Mouse (Mus musculus) adrenal gland, adult 2 months (tissue): ENCODE measurements at regions not wholly inside any gene's neighbourhood (a gene's known extent, or its start where the extent isn't known, plus 50 kb on each side); places are given as distances from the start of the nearest gene placed in this dataset.
A peak's percentile ranks its signal among the peaks of the same experiment; 100 is the strongest.
"Not testable (repeated sequence)": the region's sequence is repeated elsewhere in the genome, so short reads cannot be mapped to it uniquely, and the experiment has no call there.

Source experiments
- DNase-seq: peaks from one replicate; pipeline ENCODE4 v3.0.0; 2021

DNA sequence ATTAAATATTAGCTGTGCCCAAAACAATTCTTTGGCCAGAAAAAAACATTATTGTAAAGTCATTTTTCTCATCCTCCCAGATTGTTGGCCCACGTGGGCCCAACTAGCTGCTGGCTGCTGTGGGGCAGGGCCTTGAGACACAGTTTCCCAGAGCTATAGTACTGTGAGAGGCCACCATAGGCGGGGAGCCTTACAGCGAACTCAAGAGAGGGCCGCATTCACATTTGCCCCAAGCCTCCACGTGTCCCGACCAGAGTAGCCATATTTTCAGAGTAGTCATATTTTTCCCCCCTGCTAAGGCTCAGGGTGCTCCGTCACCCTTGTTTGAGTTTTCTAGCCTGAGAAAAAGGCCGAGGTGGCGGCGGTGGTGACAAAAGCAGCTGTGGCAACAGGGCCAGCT lies 826.3 kb downstream of the Dad1 start:
- DNase-seq: not testable (repeated sequence)

DNA sequence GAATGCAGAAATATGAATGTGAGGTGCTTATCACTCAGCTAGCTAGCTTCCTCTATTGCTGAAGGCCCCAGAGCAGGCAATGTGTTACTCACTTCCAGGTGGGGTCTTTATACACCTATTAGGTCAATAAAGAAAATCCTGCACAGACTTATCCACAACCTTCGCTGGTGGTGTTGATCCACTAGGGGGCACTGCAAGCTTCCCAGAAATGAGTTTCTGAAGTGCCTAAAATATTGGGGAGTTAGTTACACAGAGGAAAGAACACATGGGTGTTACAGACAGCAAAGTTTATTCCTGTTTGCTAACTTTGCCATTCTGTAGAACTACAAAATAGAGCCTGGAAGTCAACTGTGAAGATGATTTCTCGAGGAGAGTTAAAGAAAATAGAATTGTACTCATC lies 836.9 kb downstream of the Dad1 start:
- not testable (repeated sequence) for DNase-seq

DNA sequence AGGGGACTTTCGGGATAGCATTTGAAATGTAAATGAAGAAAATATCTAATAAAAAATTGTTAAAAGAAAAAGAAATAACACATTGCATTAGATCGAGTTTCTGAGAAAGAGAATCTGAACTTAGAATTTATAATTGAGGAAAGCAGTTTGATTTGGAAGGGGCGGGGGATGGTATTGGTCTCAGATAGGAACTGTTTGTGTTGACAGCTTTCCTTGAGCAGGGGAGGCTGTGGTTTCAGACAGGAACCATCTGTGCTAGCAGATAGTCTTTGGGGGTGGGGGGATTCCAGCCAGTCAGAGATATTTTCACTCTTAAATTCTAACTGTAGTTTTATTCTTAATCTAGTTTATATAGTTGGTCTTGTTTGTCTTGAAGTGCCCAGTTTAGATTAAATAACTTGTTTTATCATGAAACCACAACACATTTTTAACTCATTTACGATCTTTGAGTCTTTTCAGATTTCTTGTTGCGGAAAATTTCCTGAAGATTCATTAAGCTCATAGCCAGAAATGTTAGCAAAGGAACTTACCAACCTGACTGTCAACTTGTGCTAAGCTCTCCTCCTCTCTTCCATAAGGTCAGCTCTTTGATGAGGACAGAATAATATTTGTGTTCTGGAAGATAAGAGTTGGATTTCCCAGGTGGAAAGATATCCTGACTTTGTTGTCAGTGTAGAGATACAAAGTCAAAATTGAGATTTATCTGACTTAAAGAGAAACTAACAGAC lies 846.2 kb downstream of the Dad1 start:
- DNase-seq: not testable (repeated sequence)

DNA sequence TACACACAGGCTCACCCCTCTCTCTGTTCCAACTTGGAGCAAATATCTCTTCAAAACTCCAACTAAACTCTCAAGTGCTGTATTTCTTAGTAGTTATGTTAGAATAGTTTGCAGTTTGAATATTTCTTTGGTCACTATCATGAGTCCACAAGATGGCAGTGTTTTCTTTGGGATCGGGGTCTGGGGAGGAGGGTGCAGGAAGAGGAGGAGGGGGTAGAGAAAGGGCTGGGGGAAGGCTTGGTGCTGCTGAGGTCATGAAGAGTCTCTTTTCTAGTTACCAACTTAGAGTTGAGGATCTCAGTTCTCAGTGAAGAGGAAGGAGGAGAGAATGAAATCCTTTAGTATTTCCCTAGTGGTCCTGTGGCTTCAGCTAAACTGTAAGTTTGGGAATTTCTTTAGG lies 863.6 kb downstream of the Dad1 start:
- not testable (repeated sequence) for DNase-seq

DNA sequence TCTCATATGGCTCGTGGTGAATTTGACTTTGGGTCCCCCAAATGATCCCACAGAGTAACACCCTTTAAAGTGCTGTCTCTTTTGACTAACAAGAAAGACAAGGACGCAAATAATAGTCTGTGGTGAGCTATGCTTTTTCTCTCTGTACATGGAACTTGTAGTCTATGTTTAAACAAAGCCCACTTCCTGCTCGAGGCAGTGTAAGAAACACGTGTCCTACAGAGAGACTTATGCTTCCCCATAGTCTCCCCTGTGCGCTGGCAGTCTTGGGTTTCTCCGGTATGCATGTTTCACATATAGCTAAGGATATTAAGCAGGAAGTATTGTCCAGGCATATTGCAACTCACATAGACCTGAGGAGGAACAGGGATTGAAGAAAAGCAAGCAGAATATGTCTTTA lies 879.0 kb upstream of the Olfr1507 start:
- not testable (repeated sequence) for DNase-seq

DNA sequence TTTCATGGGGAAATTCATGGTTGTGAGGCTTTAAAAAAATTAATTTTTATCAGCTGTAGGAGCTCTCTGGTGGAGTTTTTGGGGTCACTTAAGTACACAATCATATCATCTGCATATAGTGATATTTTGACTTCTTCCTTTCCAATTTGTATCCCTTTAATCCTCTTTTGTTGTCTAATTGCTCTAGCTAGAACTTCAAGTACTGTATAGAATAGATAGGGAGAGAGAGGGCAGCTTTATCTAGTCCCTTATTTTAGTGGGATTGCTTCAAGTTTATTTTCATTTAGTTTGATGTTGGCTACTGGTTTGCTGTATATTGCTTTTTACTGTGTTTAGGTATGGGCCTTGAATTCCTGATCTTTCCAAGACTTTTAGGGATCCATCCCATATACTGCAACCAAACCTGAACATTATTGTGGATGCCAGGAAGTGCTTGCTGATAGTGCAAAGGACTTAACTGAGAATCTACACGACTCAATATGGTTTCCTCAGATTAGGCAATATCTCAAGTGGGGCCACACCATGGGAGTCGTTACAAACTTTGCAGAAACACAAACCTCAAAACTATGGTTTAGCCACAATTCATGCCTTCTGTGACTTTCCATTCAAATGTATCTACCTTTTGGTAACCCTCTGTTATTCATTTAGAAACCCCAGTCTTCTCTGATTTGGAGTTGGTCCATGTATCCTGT lies 878.4 kb upstream of the Olfr1507 start:
- DNase-seq: not testable (repeated sequence)

DNA sequence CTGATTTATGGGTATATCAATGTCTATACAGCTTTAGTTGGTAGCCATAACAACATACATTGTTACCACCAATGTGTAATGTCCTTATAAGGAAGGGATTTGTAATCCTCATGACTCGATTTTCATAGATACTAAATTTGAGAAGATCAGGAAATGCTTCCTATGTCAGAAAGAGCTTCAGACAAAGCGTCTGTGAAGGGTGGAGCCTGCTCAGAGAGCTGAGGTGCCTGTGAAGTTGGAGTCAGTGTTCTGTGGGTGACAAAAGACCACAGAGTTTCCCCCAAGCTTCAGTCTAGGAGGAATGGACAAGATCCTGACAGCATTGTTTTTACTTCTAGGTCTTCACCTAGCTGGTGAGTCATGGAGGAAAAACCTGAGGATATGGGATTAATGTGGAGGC lies 874.2 kb upstream of the Olfr1507 start:
- DNase-seq: no peak

DNA sequence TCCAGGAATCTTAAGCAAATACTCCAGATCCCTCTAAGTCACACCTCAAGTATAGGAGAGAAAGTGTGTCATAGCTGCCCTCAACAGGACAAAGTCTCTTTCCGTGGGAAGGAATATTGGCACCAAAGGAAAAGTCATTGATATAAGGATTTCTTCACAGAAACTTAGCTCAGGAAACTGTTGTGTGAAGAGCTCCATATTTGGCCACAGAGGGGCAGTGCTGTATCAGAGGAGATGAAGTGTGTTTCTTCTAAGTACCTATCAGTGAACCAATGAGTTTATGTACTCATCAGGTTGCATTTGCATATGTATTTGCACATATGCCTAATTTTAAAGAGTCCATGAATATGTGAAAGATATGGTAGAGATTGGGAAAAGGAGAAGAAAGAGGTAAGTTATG lies 871.9 kb upstream of the Olfr1507 start:
- not testable (repeated sequence) for DNase-seq

DNA sequence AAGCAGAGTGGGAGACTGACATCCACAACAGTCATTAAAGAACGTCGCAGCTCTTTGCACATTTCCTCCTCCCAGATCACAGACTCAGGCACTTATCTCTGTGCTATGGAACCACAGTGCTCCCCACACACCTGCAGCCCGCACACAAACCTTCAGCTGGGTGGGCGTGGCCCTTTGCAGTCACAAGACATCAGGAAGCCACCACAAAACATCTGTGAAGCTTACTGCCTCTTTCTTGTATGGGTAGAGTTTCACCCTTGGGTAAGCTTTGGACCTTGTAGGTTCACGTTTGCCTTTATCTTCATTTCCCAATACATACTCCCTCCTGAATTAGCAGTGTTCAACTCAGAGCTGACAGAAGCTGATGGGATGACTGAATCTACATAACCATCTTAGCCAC lies 868.4 kb upstream of the Olfr1507 start:
- DNase-seq: not testable (repeated sequence)

DNA sequence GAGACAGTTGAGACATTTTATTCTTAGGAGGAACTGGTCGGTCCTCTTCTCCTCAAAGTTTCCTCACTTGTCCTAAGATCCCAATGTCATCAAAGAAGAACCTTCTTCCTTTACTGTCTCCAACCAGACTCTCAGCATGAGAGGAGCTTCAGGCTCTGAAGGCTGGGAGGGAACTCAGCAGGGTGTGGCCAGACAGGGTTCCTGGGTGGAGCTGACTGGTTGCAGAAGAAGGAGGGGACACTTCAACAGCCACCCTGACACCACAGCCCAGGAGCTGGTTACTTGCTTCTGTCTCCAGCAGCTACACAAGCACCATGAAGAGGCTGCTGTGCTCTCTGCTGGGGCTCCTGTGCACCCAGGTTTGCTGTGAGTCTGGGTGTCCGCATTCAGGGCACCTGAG lies 866.5 kb upstream of the Olfr1507 start:
- DNase-seq: not testable (repeated sequence)

DNA sequence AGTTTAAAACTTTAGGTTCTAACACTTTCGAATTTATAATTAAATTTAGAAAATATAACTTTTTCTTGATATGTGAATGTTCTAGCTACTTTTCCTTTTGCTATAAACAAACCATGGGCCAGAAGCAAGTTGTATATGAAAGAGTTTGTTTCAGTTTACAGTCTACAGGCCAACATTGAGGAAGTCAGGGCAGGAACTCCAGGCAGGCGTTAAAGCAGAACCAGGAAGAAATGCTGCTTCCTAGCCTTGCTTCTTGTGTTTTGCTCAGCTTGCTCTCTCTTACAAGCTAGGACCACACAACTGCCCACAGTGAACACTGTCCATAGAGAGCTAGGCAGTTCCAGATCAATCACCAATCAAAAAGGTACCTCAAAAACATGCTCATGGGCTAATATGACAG lies 861.9 kb upstream of the Olfr1507 start:
- not testable (repeated sequence) for DNase-seq

DNA sequence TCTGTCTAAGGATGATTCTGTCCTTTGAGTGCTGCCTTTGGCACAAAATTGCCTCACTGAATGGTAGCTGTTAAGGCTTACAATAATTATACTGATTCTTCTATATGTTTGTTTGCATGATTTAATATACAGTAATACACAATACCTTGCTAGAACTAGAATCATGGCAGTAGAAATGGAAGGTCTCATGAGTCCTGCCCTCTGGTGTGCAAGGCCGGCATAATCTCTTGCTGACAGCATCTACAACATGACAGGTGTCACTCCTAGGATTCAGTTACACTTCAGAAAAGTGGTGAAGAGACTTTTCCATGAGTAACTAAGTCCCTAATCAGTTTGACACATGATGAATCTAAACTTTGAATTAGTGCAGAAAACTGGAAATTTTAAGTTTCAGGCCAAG lies 861.2 kb upstream of the Olfr1507 start:
- DNase-seq: not testable (repeated sequence)

DNA sequence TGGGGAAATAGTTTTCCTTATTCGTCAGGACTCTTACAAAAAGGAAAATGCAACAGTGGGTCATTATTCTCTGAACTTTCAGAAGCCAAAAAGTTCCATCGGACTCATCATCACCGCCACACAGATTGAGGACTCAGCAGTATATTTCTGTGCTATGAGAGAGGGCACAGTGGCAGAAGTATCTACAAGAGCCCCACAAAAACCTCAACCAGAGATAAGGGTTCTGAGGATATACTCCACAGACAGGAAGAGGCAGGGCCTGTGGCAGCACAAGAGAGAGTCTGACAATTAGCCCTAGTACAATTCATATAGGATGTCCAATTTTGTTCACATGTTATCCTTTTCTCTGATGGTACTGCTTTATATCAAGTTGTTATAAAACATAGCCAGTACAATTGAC lies 855.9 kb upstream of the Olfr1507 start:
- DNase-seq: not testable (repeated sequence)

DNA sequence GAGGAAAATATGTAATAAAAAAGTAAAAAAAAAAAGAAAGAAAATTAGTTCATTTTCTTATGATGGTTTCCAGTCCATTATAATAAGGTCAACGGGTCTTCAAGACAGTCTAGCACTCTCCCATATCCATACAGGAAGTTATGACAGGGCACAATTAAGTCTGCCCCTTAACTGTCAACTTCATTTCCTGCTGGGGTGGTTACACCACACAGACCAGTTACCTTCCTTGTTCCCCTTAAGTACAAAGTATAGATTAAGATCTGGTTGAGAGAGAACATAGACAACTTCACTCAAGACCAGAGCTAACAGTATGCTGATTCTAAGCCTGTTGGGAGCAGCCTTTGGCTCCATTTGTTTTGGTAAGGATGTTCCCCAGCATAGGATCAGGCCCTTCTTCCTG lies 855.2 kb upstream of the Olfr1507 start:
- not testable (repeated sequence) for DNase-seq

DNA sequence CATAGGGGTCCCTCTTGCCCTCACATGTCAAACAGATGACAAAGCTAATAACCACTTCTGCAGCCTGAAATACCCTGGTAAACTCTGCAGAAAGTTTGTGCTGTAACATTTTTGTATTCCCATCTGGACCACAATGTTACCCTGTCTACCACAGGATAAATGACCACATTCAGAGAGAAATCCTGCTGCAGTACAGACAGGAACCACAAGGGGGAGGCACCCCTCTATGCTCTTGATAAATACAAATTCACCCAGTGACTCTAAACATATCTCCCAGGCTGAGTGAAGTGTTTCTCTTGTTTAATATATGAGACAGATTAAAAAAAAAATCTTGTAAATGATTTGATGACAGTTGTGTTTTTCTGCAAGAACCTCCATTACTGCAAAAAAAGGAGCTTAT lies 853.6 kb upstream of the Olfr1507 start:
- not testable (repeated sequence) for DNase-seq

DNA sequence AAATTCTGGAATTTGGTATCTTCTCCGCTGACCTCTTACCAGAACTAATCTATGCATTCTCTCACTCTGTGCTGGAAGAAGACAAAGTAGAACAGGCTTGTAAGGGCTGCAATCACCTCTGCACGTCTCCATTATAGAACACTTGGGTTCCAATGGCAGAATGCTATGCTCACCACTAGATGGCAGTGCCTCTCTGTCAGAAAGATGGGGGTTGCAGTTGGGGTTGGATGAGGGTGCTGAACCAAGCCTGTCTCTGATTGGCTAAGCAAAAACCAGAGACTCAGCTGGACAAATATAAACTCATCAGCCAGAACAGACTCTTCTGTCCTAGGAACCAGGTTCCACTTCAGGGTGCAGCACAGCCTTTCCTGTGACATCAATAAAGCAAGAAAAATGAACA lies 850.0 kb upstream of the Olfr1507 start:
- DNase-seq: peak; percentile 1

DNA sequence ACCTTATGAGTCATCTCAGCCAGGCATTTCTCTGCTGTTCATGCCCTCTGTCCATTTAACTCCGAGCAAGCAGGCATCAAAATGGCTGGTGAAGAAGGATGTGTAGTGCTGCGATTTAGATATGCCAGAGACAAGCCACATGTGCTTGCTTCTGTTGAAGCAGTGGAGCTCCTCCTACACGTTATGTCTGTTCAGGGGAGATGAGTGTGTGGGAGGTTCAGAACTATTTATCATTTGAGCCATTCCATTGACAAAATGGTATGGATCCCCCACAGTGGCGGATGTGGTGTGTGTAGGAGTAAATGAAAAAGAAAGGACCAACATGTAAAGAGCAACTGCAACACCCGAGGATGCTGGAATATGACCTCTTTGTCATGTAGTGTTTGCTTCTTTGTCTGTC lies 848.3 kb upstream of the Olfr1507 start:
- DNase-seq: not testable (repeated sequence)

DNA sequence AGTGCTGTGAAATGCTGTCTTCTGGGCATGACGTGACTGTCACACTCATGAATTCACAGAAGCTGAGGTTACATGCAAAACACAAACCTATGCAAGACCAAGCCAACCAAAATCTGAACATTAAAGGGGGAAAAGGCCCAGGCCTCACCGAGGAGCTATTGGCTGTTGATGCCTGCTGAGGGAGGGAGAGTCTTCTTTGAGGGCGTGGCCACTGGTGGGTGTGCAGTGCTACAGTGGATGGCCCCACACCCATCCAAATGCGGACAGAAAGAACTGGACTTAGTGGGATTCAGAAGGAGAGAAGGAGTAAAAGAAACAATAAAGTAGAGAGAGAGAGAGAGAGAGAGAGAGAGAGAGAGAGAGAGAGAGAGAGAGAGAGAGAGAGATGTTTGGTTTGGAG lies 843.6 kb upstream of the Olfr1507 start:
- DNase-seq: not testable (repeated sequence)

DNA sequence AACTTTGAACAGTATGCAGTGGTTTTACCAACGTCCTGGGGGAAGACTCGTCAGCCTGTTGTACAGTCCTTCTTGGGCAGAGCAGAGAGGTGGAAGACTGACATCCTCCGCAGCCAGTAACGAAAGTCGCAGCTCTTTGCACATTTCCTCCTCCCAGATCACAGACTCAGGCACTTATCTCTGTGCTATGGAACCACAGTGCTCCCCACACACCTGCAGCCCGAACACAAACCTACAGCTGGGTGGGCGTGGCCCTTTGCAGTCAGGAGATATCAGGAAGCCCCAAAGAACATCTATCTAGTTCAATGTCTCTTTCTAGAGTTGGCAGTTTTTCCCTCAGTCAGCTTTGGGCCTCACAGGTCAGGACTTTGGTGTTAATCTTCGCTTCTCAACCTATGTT lies 841.9 kb upstream of the Olfr1507 start:
- not testable (repeated sequence) for DNase-seq

DNA sequence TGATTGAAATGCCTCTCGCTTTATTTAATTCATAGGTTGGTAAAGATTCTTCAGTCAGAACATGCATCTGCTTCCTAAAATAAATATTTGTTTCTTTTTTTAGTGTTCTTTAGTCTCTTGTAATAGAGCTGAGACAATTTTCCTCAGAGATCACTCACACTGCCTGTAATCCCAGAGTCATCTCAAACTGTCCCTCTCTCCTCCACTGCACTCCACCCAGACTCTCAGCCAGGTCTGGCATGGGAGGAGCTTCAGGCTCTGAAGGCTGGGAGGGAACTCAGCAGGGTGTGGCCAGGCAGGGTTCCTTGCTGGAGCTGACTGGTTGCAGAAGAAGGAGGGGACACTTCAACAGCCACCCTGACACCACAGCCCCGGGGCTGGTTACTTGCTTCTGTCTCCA lies 841.2 kb upstream of the Olfr1507 start:
- not testable (repeated sequence) for DNase-seq

DNA sequence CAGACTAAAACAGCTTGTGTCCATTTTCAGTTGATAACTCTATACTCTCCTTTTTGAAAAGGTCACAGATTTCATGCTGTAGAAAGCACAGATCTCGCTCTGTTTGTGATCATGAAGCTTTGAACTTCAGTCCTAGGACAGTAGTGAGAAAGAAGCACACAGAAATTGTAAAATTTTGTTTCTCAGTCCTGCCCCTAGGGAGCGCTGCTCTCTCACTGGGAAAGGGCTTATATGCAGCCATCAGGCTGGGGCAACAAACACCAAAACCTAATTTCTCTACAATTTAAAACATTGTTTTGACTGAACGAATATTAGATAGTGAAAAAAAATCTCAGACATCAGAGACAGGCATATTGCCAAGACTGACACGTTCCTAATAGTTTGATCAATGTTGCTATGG lies 838.9 kb upstream of the Olfr1507 start:
- not testable (repeated sequence) for DNase-seq

DNA sequence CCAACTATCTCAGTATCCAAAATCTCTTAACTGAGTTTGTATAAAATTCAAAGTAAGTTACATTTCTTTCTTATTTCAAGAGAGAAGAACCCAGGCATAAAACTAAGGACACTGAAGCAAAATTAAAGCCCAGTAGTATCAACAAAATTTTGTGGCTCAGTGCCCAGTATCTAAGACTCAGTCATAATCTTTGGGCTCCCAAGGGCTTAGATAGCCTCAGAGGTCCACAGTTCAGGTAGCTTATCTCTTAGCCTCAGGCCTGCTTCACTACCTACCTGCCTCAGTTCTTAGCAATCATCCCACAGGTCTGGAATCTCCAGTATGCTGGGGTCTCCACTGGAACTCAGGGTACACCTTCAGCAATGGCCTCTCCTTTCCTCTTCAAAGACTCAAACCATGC lies 835.6 kb upstream of the Olfr1507 start:
- DNase-seq: not testable (repeated sequence)

DNA sequence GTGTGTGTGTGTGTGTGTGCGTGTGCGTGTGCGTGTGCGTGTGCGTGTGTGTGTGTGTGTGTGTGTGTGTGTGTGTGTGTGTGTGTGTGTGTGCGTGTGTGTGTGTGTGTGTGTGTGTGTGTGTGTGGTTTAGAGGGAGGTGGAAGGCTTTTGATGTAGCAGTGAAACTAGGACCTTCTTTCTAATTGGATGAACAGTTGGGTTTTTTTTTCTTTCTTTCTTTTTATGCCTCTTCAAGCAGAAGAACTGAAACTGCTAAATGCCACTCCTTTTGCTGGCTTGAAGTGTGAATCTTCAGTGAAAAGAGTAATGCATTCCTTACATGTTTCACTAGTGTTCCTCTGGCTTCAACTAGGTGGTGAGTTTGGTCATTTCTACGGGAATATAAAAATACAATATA lies 828.8 kb upstream of the Olfr1507 start:
- DNase-seq: not testable (repeated sequence)
